In genomic region chrX:151046777-151047430, GRCm38 (mm10) we compare ENCODE assay signal across 8 mouse cellular contexts. TPM values are rescaled to one million over a fixed set of nuclear protein-coding genes. Genes with fewer than 3 reads are reported as not detected.
DNase-seq lines count a peak whose midpoint lies in the region; TF ChIP-seq lines count a peak whose summit lies in the region.

No protein-coding gene starts in this region.

- no peaks in the 10 kb centered on the region for H3K9me3 ChIP-seq in ES-Bruce4 (replicated peaks; ENCODE audit: control insufficient read depth, insufficient read depth, low read length, poor library complexity, severe bottlenecking)

- TF ChIP-seq POLR2A in ES-Bruce4 (IDR thresholded peaks at IDR 0.05; ENCODE audit: insufficient read depth, low read length) = no peak
- TF ChIP-seq POLR2A in lung, adult 2 months (IDR thresholded peaks at IDR 0.05; ENCODE audit: borderline replicate concordance, extremely low read depth, low read depth, low read length) = peak; percentile 40; the same call in 1 of the 2 replicates

- peak; percentile 90 for DNase-seq in cerebellum, adult 18-20 months
- DNase-seq in forelimb bud, embryonic 11.5 days (ENCODE audit: low read depth, low spot score) = peak; percentile 78
- peak; percentile 88 for DNase-seq in heart, postnatal 4 days
- DNase-seq in layer of hippocampus, adult 2 months (ENCODE audit: low spot score in 2 of 2) = peak; percentile 69
- DNase-seq in lung, adult 2 months = peak; percentile 75
- DNase-seq in ovary, adult 18-20 months (ENCODE audit: low spot score) = peak; percentile 78
- peak; percentile 20 for DNase-seq in thymus, postnatal 0 days (ENCODE audit: low spot score)

- 0 out of 2 replicates have a peak, but pooled peaks have one; percentile 19 for TF ChIP-seq EP300 in ES-Bruce4 (IDR thresholded peaks at IDR 0.05; ENCODE audit: insufficient read depth, low read depth, low read length)

- H3K4me1 ChIP-seq in ES-Bruce4 (ENCODE audit: control insufficient read depth, insufficient read depth, low read length) = no peaks in the 10 kb centered on the region
- no peaks in the 10 kb centered on the region for H3K4me1 ChIP-seq in lung, adult 2 months (ENCODE audit: control insufficient read depth, insufficient read depth, low read length)

- H3K27me3 ChIP-seq in ES-Bruce4 (ENCODE audit: control insufficient read depth, insufficient read depth, low read length, poor library complexity, severe bottlenecking) = no peaks in the 10 kb centered on the region

- H3K4me3 ChIP-seq in ES-Bruce4 (ENCODE audit: low read depth, low read length) = peak overlapping the region; percentile 86
- peak overlapping the region; percentile 66 for H3K4me3 ChIP-seq in layer of hippocampus, adult 2 months
- peak overlapping the region; percentile 68 for H3K4me3 ChIP-seq in lung, adult 2 months (replicated peaks; ENCODE audit: extremely low read depth, low read depth, low read length)

- H3K9ac ChIP-seq in ES-Bruce4 (ENCODE audit: low read depth, poor library complexity, severe bottlenecking) = peak overlapping the region; percentile 89

- TF ChIP-seq CTCF in ES-Bruce4 (IDR thresholded peaks at IDR 0.05; ENCODE audit: low read depth, low read length) = no peak
- no peak for TF ChIP-seq CTCF in layer of hippocampus, adult 2 months (conservative IDR thresholded peaks at IDR 0.05)
- TF ChIP-seq CTCF in lung, adult 2 months (IDR thresholded peaks at IDR 0.05; ENCODE audit: insufficient read depth, low read length) = no peak

- H3K27ac ChIP-seq in ES-Bruce4 (ENCODE audit: insufficient read depth, low read length) = peak overlapping the region; percentile 89
- peak overlapping the region; percentile 90 for H3K27ac ChIP-seq in layer of hippocampus, adult 2 months

- 25% methylated on average over 60 of the region's 62 CpGs for WGBS in lung, adult 2 months

- H3K36me3 ChIP-seq in ES-Bruce4 (ENCODE audit: control insufficient read depth, insufficient read depth, low read length, poor library complexity, severe bottlenecking) = peaks cover 8% of the 10 kb centered on the region

RNA-seq across cellular contexts. Expression of gene Fgd1, which starts 1.0 kb away (rescaled TPM):
- 89.9 and 92.5 TPM in 2 replicates for polyA plus RNA-seq in ES-Bruce4 (2011; ENCODE audit: insufficient read depth, insufficient read length, low read depth, missing spikeins)
- 10 to 100 TPM; 23.7 to 25.6 TPM for total RNA-seq in heart, postnatal 4 days (2021)
- 10 to 100 TPM; 20.0 to 20.9 TPM for total RNA-seq in layer of hippocampus, adult 2 months (2021)
- 5.7 and 7.0 TPM in 2 replicates for polyA plus RNA-seq in lung, adult 2 months (2012; rRNA removed)
- 1.1 and 2.0 TPM in 2 replicates for polyA plus RNA-seq in thymus, postnatal 0 days (2015; fragmentation: Nextera tagmentation; extraction: Ambion mirVana)

RNA-seq across cellular contexts. Expression of gene Gnl3l, which starts 29.8 kb away (rescaled TPM):
- 146 and 153 TPM in 2 replicates for polyA plus RNA-seq in ES-Bruce4 (2011; ENCODE audit: insufficient read depth, insufficient read length, low read depth, missing spikeins)
- total RNA-seq in heart, postnatal 4 days (2021) = 10 to 100 TPM; 34.3 to 37.9 TPM
- 100 to 1,000 TPM; 182 to 208 TPM for total RNA-seq in layer of hippocampus, adult 2 months (2021)
- polyA plus RNA-seq in lung, adult 2 months (2012; rRNA removed) = 6.8 and 9.6 TPM in 2 replicates
- 23.8 and 25.4 TPM in 2 replicates for polyA plus RNA-seq in thymus, postnatal 0 days (2015; fragmentation: Nextera tagmentation; extraction: Ambion mirVana)

RNA-seq across cellular contexts. Expression of gene Tsr2, which starts 49.4 kb away (rescaled TPM):
- 29.3 and 33.5 TPM in 2 replicates for polyA plus RNA-seq in ES-Bruce4 (2011; ENCODE audit: insufficient read depth, insufficient read length, low read depth, missing spikeins)
- total RNA-seq in heart, postnatal 4 days (2021) = 10 to 100 TPM; 12.9 to 13.0 TPM
- total RNA-seq in layer of hippocampus, adult 2 months (2021) = 10 to 100 TPM; 73.2 to 80.4 TPM
- 3.8 and 6.4 TPM in 2 replicates for polyA plus RNA-seq in lung, adult 2 months (2012; rRNA removed)
- polyA plus RNA-seq in thymus, postnatal 0 days (2015; fragmentation: Nextera tagmentation; extraction: Ambion mirVana) = 26.6 and 28.7 TPM in 2 replicates

Comparison
In these comparisons a context has a peak if more than half of its experiments do, and no peak if none do; other contexts are left out.
1. Peak in every context shown above with its lines: DNase-seq, H3K4me3 ChIP-seq and H3K27ac ChIP-seq.
2. DNase-seq: peak in every context shown above with its lines; median percentile 90 in cerebellum, adult 18-20 months; 88 in heart, postnatal 4 days; 78 in forelimb bud, embryonic 11.5 days; 78 in ovary, adult 18-20 months; 75 in lung, adult 2 months; 69 in layer of hippocampus, adult 2 months; 20 in thymus, postnatal 0 days.
3. RNA of gene Fgd1, which starts 1.0 kb away (polyA plus RNA-seq): 89.9 to 92.5 TPM in ES-Bruce4; 5.7 to 7.0 TPM in lung, adult 2 months and 1.1 to 2.0 TPM in thymus, postnatal 0 days; every median in the first group is over 10 times any median in the second.